Mouse (Mus musculus) small intestine, adult 10 weeks (tissue): ENCODE data around the gene Ovch2. TPM values are rescaled to one million over a fixed set of nuclear protein-coding genes. Genes with fewer than 3 reads are reported as not detected.

Source experiments
- polyA plus RNA-seq: library from polyadenylated mRNA; stranded (reverse); fragments of 350-450 nt; fragmentation: Illumina TruSeq; extraction: RNeasy Lipid Tissue Mini Kit (QIAGEN cat#74804); gene quantifications from one replicate; pipeline ENCODE4 v1.2.3, GENCODE M21; 2014; ENCODE audit warnings: low replicate concordance

Gene Ovch2
- not detected for polyA plus RNA-seq

GRCm38 (mm10) chr7:107801108-107801507 lies at the start of gene Ovch2:
TSS of gene Ovch2 (minus strand) at chr7:107801208.

GRCm38 (mm10) chr7:107847390-107847789 lies 46.4 kb upstream of the Ovch2 start, which contains the start of gene Olfr470:
TSS of gene Olfr470 (minus strand) at chr7:107847490.

GRCm38 (mm10) chr7:107825441-107825840 lies 24.4 kb upstream of the Ovch2 start, which contains the start of gene Olfr469:
TSS of gene Olfr469 (minus strand) at chr7:107825541.

GRCm38 (mm10) chr7:107811963-107812362 lies 11.0 kb upstream of the Ovch2 start, which contains the start of gene Olfr467:
TSS of gene Olfr467 (plus strand) at chr7:107812263.

GRCm38 (mm10) chr7:107757308-107758151 lies 43.5 kb downstream of the Ovch2 start, which contains the start of gene Cyb5r2:
TSS of gene Cyb5r2 (minus strand) at chr7:107758032.

Other genes with a start within 250 kb of the Ovch2 start
- gene Olfml1, start 233.8 kb downstream of the Ovch2 start, polyA plus RNA-seq, result 0.74 TPM
- 12.3 TPM for gene Ppfibp2, start 206.0 kb downstream of the Ovch2 start, polyA plus RNA-seq
- gene 5330417H12Rik, start 176.0 kb downstream of the Ovch2 start, polyA plus RNA-seq, result not detected
- not detected for gene Cyb5r2, start 43.2 kb downstream of the Ovch2 start, polyA plus RNA-seq
- gene Olfr467, start 11.1 kb upstream of the Ovch2 start, polyA plus RNA-seq, result not detected
- not detected for gene Olfr469, start 24.3 kb upstream of the Ovch2 start, polyA plus RNA-seq
- gene Olfr470, start 46.3 kb upstream of the Ovch2 start, polyA plus RNA-seq, result not detected
- gene Olfr472, start 96.7 kb upstream of the Ovch2 start, polyA plus RNA-seq, result not detected
- not detected for gene Olfr473, start 129.2 kb upstream of the Ovch2 start, polyA plus RNA-seq
- not detected for gene Olfr474, start 153.4 kb upstream of the Ovch2 start, polyA plus RNA-seq
- gene Olfr476, start 163.6 kb upstream of the Ovch2 start, polyA plus RNA-seq, result not detected
- gene Olfr477, start 185.5 kb upstream of the Ovch2 start, polyA plus RNA-seq, result not detected
- not detected for gene Olfr478, start 232.8 kb upstream of the Ovch2 start, polyA plus RNA-seq
- gene Olfr479, start 249.5 kb upstream of the Ovch2 start, polyA plus RNA-seq, result not detected